Mouse (Mus musculus): ENCODE results near the gene Tnfsf13.

GRCm38 (mm10) chr11:69662213-69662966, 23.2 kb downstream of the Tnfsf13 start, which contains the start of gene Mpdu1:
- TF ChIP-seq ZC3H11A (IDR thresholded peaks at IDR 0.05; ENCODE audit: borderline replicate concordance, low read depth, low read length) = no peak
- TF ChIP-seq ZNF384 (IDR thresholded peaks at IDR 0.05; ENCODE audit: low read depth, low read length) = peak; percentile 36; the same call in 1 of the 2 replicates
- TF ChIP-seq CHD2 (IDR thresholded peaks at IDR 0.05; ENCODE audit: low read depth, low read length) = no peak
- no peak for TF ChIP-seq MAFK (IDR thresholded peaks at IDR 0.05; ENCODE audit: insufficient read depth, low read depth, low read length)
- peak; percentile 61; the same call in 1 of the 2 replicates for TF ChIP-seq HCFC1 (IDR thresholded peaks at IDR 0.05; ENCODE audit: borderline replicate concordance, insufficient read depth, low read length)
